Mouse (Mus musculus) lung, postnatal 36 days (tissue): ENCODE data around the gene Arhgap31.

Experiments
- DNase-seq: peaks from one replicate; pipeline ENCODE4 v3.0.0; 2022; ENCODE audit warnings: mixed read lengths

Gene Arhgap31

GRCm38 (mm10) chr16:38596099-38596498 lies 117.0 kb downstream of the Arhgap31 start:
- no peak for DNase-seq

GRCm38 (mm10) chr16:38594435-38594834 lies 118.6 kb downstream of the Arhgap31 start:
- no peak for DNase-seq

- DNase-seq = no peak
These were observed 120.1 kb downstream of the Arhgap31 start for GRCm38 (mm10) chr16:38592946-38593345.

- DNase-seq = no peak
These were observed 120.9 kb downstream of the Arhgap31 start for GRCm38 (mm10) chr16:38592026-38592678.

- DNase-seq = no peak
These were observed 121.6 kb downstream of the Arhgap31 start for GRCm38 (mm10) chr16:38591506-38591905.

GRCm38 (mm10) chr16:38587572-38587971 lies 125.5 kb downstream of the Arhgap31 start:
- DNase-seq = no peak

- no peak for DNase-seq
These were observed 125.9 kb downstream of the Arhgap31 start for GRCm38 (mm10) chr16:38587163-38587562.

GRCm38 (mm10) chr16:38585186-38585585 lies 127.9 kb downstream of the Arhgap31 start:
- no peak for DNase-seq

- no peak for DNase-seq
These were observed 128.3 kb downstream of the Arhgap31 start for GRCm38 (mm10) chr16:38584761-38585160.

- DNase-seq = no peak
These were observed 141.6 kb downstream of the Arhgap31 start for GRCm38 (mm10) chr16:38571481-38571880.

GRCm38 (mm10) chr16:38568192-38568591 lies 144.9 kb downstream of the Arhgap31 start:
- DNase-seq = no peak

- no peak for DNase-seq
These were observed 149.6 kb downstream of the Arhgap31 start for GRCm38 (mm10) chr16:38563516-38563915.

GRCm38 (mm10) chr16:38562968-38563327 lies 150.1 kb downstream of the Arhgap31 start:
- no peak for DNase-seq

- DNase-seq = peak; percentile 95
These were observed 150.7 kb downstream of the Arhgap31 start for GRCm38 (mm10) chr16:38562131-38562967.

GRCm38 (mm10) chr16:38558221-38558748 lies 154.8 kb downstream of the Arhgap31 start, which contains the start of gene Tmem39a:
TSS of gene Tmem39a (plus strand) at chr16:38558698.
- no peak for DNase-seq

GRCm38 (mm10) chr16:38555988-38556387 lies 157.1 kb downstream of the Arhgap31 start:
- DNase-seq = no peak

- DNase-seq = peak; percentile 82
These were observed 163.3 kb downstream of the Arhgap31 start, which contains the start of gene Poglut1 for GRCm38 (mm10) chr16:38549479-38550396. TSS of gene Poglut1 (minus strand) at chr16:38550258.
